Mouse (Mus musculus) kidney, embryonic 14.5 days (tissue): Measurements from ENCODE around the gene Fam222b. TPM values are rescaled to one million over a fixed set of nuclear protein-coding genes. Genes with fewer than 3 reads are reported as not detected.
A peak's percentile ranks its signal among the peaks of the same experiment; 100 is the strongest.

Experiments
- ATAC-seq: fragments of 200-750 bp; cut with Nextera tagmentation; 2 replicates; pipeline ENCODE4 v1.8.0; 2017; ENCODE audit warnings: moderate number of reproducible peaks, mild to moderate bottlenecking, moderate TSS enrichment, moderate library complexity; ENCODE audit not compliant: low FRiP score, low TSS enrichment
- H3K27ac ChIP-seq: fragments of 300-500 bp; sonication (generic); 2 replicates; pipeline ENCODE4 v1.5.1; 2014; ENCODE audit warnings: low read depth, mild to moderate bottlenecking, low read length, moderate library complexity, mixed read lengths
- H3K27me3 ChIP-seq: fragments of 300-500 bp; sonication (generic); 2 replicates; pipeline ENCODE4 v1.6.1; 2014; ENCODE audit warnings: mild to moderate bottlenecking, low read length; ENCODE audit not compliant: control insufficient read depth, insufficient read depth
- H3K36me3 ChIP-seq: fragments of 300-500 bp; sonication (generic); 2 replicates; pipeline ENCODE4 v1.6.1; 2014; ENCODE audit warnings: low read length, mixed read lengths; ENCODE audit not compliant: control insufficient read depth, insufficient read depth
- H3K4me1 ChIP-seq: fragments of 300-500 bp; sonication (generic); 2 replicates; pipeline ENCODE4 v1.6.1; 2014; ENCODE audit warnings: low read length, mixed read lengths; ENCODE audit not compliant: control insufficient read depth, insufficient read depth
- H3K4me2 ChIP-seq: fragments of 300-500 bp; sonication (generic); replicated peaks from 2 replicates; pipeline ENCODE4 v1.6.1; 2014; ENCODE audit warnings: low read depth, mild to moderate bottlenecking, low read length
- H3K4me3 ChIP-seq: fragments of 300-500 bp; sonication (generic); 2 replicates; pipeline ENCODE4 v1.5.1; 2014; ENCODE audit warnings: mild to moderate bottlenecking, low read length
- H3K9ac ChIP-seq: fragments of 300-500 bp; sonication (generic); 2 replicates; pipeline ENCODE4 v1.6.1; 2014; ENCODE audit warnings: low read depth, mild to moderate bottlenecking, low read length, moderate library complexity
- H3K9me3 ChIP-seq: fragments of 300-500 bp; sonication (generic); 2 replicates; pipeline ENCODE4 v1.6.1; 2016; ENCODE audit warnings: low read length; ENCODE audit not compliant: control insufficient read depth
- WGBS: fragments of 180-500 bp; shearing (Covaris S2); extraction: QIAGEN DNeasy Blood & Tissue Kit; methylation state at CpG from one replicate; pipeline ENCODE4 v1.1.7; 2014; 5-methylcytosine and 5-hydroxymethylcytosine counted together
- polyA plus RNA-seq: library from polyadenylated mRNA; unstranded; fragments of >200 nt; fragmentation: Nextera tagmentation; extraction: Ambion mirVana; gene quantifications from 2 replicates; pipeline ENCODE4 v1.2.1, GENCODE M21; 2014

Fam222b gene
- polyA plus RNA-seq, 1 experiment from 2014 or later, result 16.9 TPM

GRCm38 (mm10) chr11:78161968-78162367, 67.5 kb downstream of the Fam222b start:
- ATAC-seq, result no peak
- 59% methylated on average over 4 of the region's 4 CpGs for WGBS
- Histone ChIP-seq H3K4me2 (peak overlapping the region; percentile 75), H3K4me1 (peaks cover 31% of the 10 kb centered on the region), H3K36me3 (peaks cover 53% of the 10 kb centered on the region), H3K9ac (0 out of 2 replicates have a peak overlapping the region, but pooled peaks have one; percentile 99), H3K9me3 (no peaks in the 10 kb centered on the region), H3K27me3 (no peaks in the 10 kb centered on the region), H3K4me3 (no peak overlapping the region), H3K27ac (0 out of 2 replicates have a peak overlapping the region, but pooled peaks have one; percentile 9)

- ATAC-seq, result no peak
- Histone ChIP-seq H3K4me3 (peak overlapping the region; percentile 100; the same call in 1 of the 2 replicates), H3K4me2 (peak overlapping the region; percentile 75), H3K36me3 (peaks cover 50% of the 10 kb centered on the region), H3K4me1 (peaks cover 31% of the 10 kb centered on the region), H3K9me3 (no peaks in the 10 kb centered on the region), H3K27ac (peak overlapping the region; percentile 99; the same call in 1 of the 2 replicates), H3K27me3 (no peaks in the 10 kb centered on the region), H3K9ac (peak overlapping the region; percentile 99; the same call in 1 of the 2 replicates)
- 39% methylated on average over 6 of the region's 6 CpGs for WGBS
Measured at GRCm38 (mm10) chr11:78162504-78162903, 68.0 kb downstream of the Fam222b start.

GRCm38 (mm10) chr11:78163045-78163444, 68.6 kb downstream of the Fam222b start:
- Histone ChIP-seq H3K36me3 (peaks cover 45% of the 10 kb centered on the region), H3K4me1 (peaks cover 31% of the 10 kb centered on the region)
- ATAC-seq, result no peak; the same call in 1 of the 2 replicates

GRCm38 (mm10) chr11:78163681-78164603, 69.5 kb downstream of the Fam222b start:
- peaks cover 31% of the 10 kb centered on the region for H3K4me1 ChIP-seq
- no peaks in the 10 kb centered on the region for H3K9me3 ChIP-seq
- no peaks in the 10 kb centered on the region for H3K27me3 ChIP-seq
- peak; percentile 71 for ATAC-seq
- under 1% methylated on average over 21 of the region's 22 CpGs for WGBS
- H3K9ac ChIP-seq, result peak overlapping the region; percentile 99
- H3K27ac ChIP-seq, result peak overlapping the region; percentile 99
- H3K4me3 ChIP-seq, result peak overlapping the region; percentile 100
- H3K36me3 ChIP-seq, result peaks cover 36% of the 10 kb centered on the region
- peak overlapping the region; percentile 75 for H3K4me2 ChIP-seq

More at GRCm38 (mm10) chr11:78163045-78163444, 68.6 kb downstream of the Fam222b start:
- 49% methylated on average over 2 of the region's 2 CpGs for WGBS
- H3K9ac ChIP-seq, result peak overlapping the region; percentile 99
- no peaks in the 10 kb centered on the region for H3K9me3 ChIP-seq
- peak overlapping the region; percentile 100 for H3K4me3 ChIP-seq
- H3K27ac ChIP-seq, result peak overlapping the region; percentile 99
- peak overlapping the region; percentile 75 for H3K4me2 ChIP-seq
- no peaks in the 10 kb centered on the region for H3K27me3 ChIP-seq

- Histone ChIP-seq H3K4me1 (peaks cover 34% of the 10 kb centered on the region), H3K4me3 (peak overlapping the region; percentile 100), H3K4me2 (peak overlapping the region; percentile 75), H3K9ac (peak overlapping the region; percentile 99), H3K27me3 (no peaks in the 10 kb centered on the region), H3K27ac (peak overlapping the region; percentile 99), H3K36me3 (peaks cover 30% of the 10 kb centered on the region), H3K9me3 (no peaks in the 10 kb centered on the region)
- ATAC-seq, result no peak
- WGBS, result 1% methylated on average over 14 of the region's 14 CpGs
Measured at GRCm38 (mm10) chr11:78164604-78164923, 70.1 kb downstream of the Fam222b start.

GRCm38 (mm10) chr11:78164924-78165760, 70.7 kb downstream of the Fam222b start, which contains the start of gene Traf4:
Traf4 (minus strand) TSS chr11:78165589.
- peaks cover 24% of the 10 kb centered on the region for H3K36me3 ChIP-seq
- H3K4me1 ChIP-seq, result peaks cover 34% of the 10 kb centered on the region

GRCm38 (mm10) chr11:78165761-78166109, 71.3 kb downstream of the Fam222b start:
- H3K36me3 ChIP-seq, result peaks cover 18% of the 10 kb centered on the region
- H3K9ac ChIP-seq, result peak overlapping the region; percentile 99
- H3K9me3 ChIP-seq, result no peaks in the 10 kb centered on the region
- peak overlapping the region; percentile 75 for H3K4me2 ChIP-seq
- peak overlapping the region; percentile 89 for H3K27ac ChIP-seq
- no peaks in the 10 kb centered on the region for H3K27me3 ChIP-seq
- H3K4me1 ChIP-seq, result peaks cover 34% of the 10 kb centered on the region
- H3K4me3 ChIP-seq, result peak overlapping the region; percentile 100
- ATAC-seq, result peak; percentile 24
- WGBS, result 2% methylated on average over 16 of the region's 16 CpGs

More at GRCm38 (mm10) chr11:78164924-78165760, 70.7 kb downstream of the Fam222b start, which contains the start of gene Traf4:
- peak within 1 kb of the TSS; percentile 75 for H3K4me2 ChIP-seq
- H3K9ac ChIP-seq, result peak within 1 kb of the TSS; percentile 99
- peak within 1 kb of the TSS; percentile 100 for H3K4me3 ChIP-seq
- H3K27me3 ChIP-seq, result no peaks in the 10 kb centered on the region
- H3K27ac ChIP-seq, result peak within 1 kb of the TSS; percentile 99
- ATAC-seq, result peak; percentile 83
- no peaks in the 10 kb centered on the region for H3K9me3 ChIP-seq
- under 1% methylated on average over 67 of the region's 78 CpGs for WGBS

- Histone ChIP-seq H3K36me3 (peaks cover 14% of the 10 kb centered on the region), H3K27ac (peak overlapping the region; percentile 89), H3K9ac (peak overlapping the region; percentile 99; the same call in 1 of the 2 replicates), H3K9me3 (no peaks in the 10 kb centered on the region), H3K4me2 (peak overlapping the region; percentile 75), H3K4me1 (peaks cover 34% of the 10 kb centered on the region), H3K27me3 (no peaks in the 10 kb centered on the region), H3K4me3 (peak overlapping the region; percentile 100; the same call in 1 of the 2 replicates)
- 40% methylated on average over 4 of the region's 4 CpGs for WGBS
- no peak for ATAC-seq
Measured at GRCm38 (mm10) chr11:78166161-78166560, 71.7 kb downstream of the Fam222b start.
